Mouse (Mus musculus) 3134 (cell line): ENCODE results near the gene Klra5.
"Not testable (repeated sequence)": the region's sequence is repeated elsewhere in the genome, so short reads cannot be mapped to it uniquely, and the experiment has no call there.

Experiments
- DNase-seq: peaks from one replicate; pipeline ENCODE4 v3.0.0-alpha.2; 2011; ENCODE audit warnings: low spot score; ENCODE audit not compliant: insufficient read length; ENCODE audit errors: extremely low read depth

Klra5 gene

GRCm38 (mm10) chr6:129917476-129917946 is at the start of gene Klra5:
Gene Klra5, minus strand, starts transcription at chr6:129917650.
- DNase-seq, result not testable (repeated sequence)

DNA sequence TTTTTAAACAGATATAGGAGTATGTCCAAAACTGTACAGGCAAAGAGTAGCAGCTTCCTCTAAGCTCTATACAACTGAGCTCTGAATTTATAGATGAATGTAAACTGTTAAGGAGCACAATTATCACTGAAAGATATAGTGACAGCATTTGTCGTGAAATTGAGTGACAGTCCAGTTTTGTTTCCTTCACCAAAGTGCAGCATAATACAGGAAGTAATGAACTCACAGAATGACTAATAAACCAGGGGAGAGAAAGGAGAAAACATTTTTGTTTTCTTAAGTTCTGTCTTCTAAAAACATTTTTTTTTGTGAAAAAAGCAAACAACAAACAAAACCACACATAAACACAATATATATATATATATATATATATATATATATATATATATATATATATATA is 454 bp downstream of the Klra5 start:
- DNase-seq, result no peak

- no peak for DNase-seq
These were observed 34.9 kb downstream of the Klra5 start for GRCm38 (mm10) chr6:129882525-129882924.

- DNase-seq, result no peak
These were observed 40.9 kb downstream of the Klra5 start, which contains the start of gene Klra17 for GRCm38 (mm10) chr6:129876549-129876948. Gene Klra17, minus strand, starts transcription at chr6:129876672.

DNA sequence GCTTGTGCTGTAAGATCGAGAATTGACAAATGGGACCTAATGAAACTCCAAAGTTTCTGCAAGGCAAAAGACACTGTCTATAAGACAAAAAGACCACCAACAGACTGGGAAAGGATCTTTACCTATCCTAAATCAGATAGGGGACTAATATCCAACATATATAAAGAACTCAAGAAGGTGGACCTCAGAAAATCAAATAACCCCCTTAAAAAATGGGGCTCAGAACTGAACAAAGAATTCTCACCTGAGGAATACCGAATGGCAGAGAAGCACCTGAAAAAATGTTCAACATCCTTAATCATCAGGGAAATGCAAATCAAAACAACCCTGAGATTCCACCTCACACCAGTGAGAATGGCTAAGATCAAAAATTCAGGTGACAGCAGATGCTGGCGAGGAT is 55.1 kb downstream of the Klra5 start, which contains the start of gene Gm17631:
TSS of gene Gm17631 (plus strand) at position 301 of the 400 bp plus-strand sequence.
- not testable (repeated sequence) for DNase-seq
